Mouse (Mus musculus) erythroblast, embryonic 14.5 days (primary cell): Measurements from ENCODE around the gene Fam19a3.

Experiments used
- GATA1 ChIP-seq: IDR thresholded peaks from 2 replicates; pipeline ENCODE4 v1.6.1; 2012; ENCODE audit warnings: low read length, inconsistent platforms, mixed read lengths
- TAL1 ChIP-seq: IDR thresholded peaks from 3 replicates; pipeline ENCODE4 v1.6.1; 2012; ENCODE audit warnings: low read length, inconsistent platforms, mixed read lengths

- TF ChIP-seq GATA1 (no peak), TAL1 (no peak)
Measured at GRCm38 (mm10) chr3:104732907-104733306, 48.7 kb downstream of the Fam19a3 start.
